Mouse (Mus musculus): ENCODE measurements around the gene Tldc2. TPM values are rescaled to one million over a fixed set of nuclear protein-coding genes. Genes with fewer than 3 reads are reported as not detected.

The Tldc2 gene
- polyA plus RNA-seq, 1 experiment from 2014 or later = not detected

DNA sequence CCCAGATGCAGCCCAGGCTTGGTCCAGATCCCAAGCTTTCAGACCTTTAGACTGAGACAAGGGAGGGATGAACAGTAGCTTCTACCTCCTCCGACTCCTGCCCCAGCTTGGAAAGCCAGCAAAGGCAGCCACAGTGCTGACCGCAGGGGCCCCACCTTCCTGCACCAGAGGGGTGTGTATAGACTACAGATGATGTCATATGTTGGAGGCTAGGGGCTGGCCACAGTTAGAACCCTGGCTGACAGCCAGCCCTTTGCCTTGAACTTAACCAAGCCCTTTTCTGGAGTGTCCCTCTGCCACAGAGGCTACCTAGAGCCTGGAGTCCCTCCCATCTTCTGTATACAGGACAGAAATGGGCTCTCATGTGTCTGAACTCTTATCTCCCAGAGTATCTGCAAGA, 15.3 kb upstream of the Tldc2 start:
- Histone ChIP-seq H3K36me3 (0 out of 2 replicates have a peak, but pooled peaks cover 5% of the 10 kb centered on the region), H3K4me1 (replicated peaks) (peaks cover 97% of the 10 kb centered on the region), H3K4me2 (peak overlapping the region; percentile 49), H3K27ac (ENCODE audit: poor library complexity, severe bottlenecking) (peak overlapping the region; percentile 95), H3K27me3 (replicated peaks) (no peaks in the 10 kb centered on the region), H3K9me3 (replicated peaks) (no peaks in the 10 kb centered on the region), H3K9ac (peak overlapping the region; percentile 69), H3K4me3 (peak overlapping the region; percentile 13; the same call in 1 of the 2 replicates)
- ATAC-seq (ENCODE audit: insufficient number of reproducible peaks, low FRiP score) = peak; percentile 70
- WGBS = 14% methylated on average over 2 of the region's 2 CpGs

GRCm38 (mm10) chr2:157072316-157072990, 14.4 kb upstream of the Tldc2 start:
- Histone ChIP-seq H3K9ac (no peak overlapping the region; the same call in 1 of the 2 replicates), H3K4me3 (no peak overlapping the region), H3K9me3 (replicated peaks) (no peaks in the 10 kb centered on the region), H3K27me3 (replicated peaks) (no peaks in the 10 kb centered on the region), H3K36me3 (0 out of 2 replicates have a peak, but pooled peaks cover 5% of the 10 kb centered on the region), H3K27ac (ENCODE audit: poor library complexity, severe bottlenecking) (peak overlapping the region; percentile 95), H3K4me1 (replicated peaks) (peaks cover 97% of the 10 kb centered on the region), H3K4me2 (no peak overlapping the region)
- no peak for ATAC-seq (ENCODE audit: insufficient number of reproducible peaks, low FRiP score)
- WGBS = 67% methylated on average over 9 of the region's 9 CpGs

DNA sequence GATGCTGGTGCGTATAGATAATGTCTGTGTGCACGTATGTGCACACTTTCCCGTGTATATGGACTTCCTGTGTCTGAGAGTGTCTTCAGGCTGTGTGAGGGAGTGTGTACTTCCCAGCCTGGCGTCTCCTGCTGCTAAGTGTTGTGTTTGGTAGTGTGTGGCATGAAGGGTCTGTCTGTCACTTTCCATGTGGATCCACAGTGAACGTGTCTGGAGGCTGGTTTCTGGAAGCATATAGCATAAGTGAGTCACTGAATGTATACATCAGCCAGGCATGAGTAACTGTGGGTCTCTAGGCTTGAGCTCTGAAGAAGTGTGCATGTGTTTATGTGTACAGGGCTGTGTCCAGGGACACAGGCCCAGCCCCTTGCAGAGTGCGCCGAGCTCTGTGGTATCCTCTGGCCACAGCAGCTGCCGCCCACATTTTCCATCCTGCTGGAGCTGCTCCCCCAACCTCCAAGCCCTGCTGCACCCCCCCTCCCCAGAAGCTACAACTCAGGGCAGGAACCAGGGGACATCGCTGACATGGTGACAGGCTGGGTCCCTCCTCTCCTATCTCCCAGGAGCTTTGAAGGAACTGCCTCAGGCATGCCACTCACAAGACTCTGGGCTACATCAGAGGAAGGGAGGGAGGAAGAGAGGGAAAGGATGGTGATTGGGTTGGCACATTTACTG, 13.3 kb upstream of the Tldc2 start:
- Histone ChIP-seq H3K4me2 (no peak overlapping the region), H3K9ac (0 out of 2 replicates have a peak overlapping the region, but pooled peaks have one; percentile 25), H3K27me3 (replicated peaks) (no peaks in the 10 kb centered on the region), H3K36me3 (0 out of 2 replicates have a peak, but pooled peaks cover 5% of the 10 kb centered on the region), H3K27ac (ENCODE audit: poor library complexity, severe bottlenecking) (peak overlapping the region; percentile 44), H3K4me1 (replicated peaks) (peaks cover 89% of the 10 kb centered on the region), H3K9me3 (replicated peaks) (no peaks in the 10 kb centered on the region), H3K4me3 (no peak overlapping the region)
- no peak for ATAC-seq (ENCODE audit: insufficient number of reproducible peaks, low FRiP score)
- 53% methylated on average over 9 of the region's 9 CpGs for WGBS

DNA sequence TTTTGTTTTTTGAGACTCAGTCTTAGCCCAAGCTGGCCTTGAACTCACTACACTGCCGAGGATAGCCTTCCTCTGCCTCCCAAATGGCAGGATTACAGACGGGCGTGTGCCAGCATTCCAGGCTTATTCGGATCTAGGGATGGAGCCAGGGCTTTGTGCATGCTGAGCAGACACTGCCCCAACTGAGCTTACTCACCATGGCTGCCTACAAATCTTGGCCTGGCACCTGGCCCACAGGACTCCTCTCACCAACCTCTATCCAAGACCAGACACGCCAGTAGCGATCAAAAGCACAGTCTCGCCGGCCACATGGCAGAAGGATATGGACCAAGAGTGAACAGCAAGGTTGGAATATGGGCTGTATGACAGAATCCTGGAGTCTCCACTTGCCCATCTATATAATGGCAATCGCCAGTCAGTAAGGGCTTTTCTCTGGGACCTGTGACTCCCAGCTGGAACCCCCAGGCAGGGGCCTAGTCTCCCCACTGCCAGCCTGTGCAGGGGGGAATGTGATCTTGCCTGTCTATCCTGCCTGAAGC, 12.6 kb upstream of the Tldc2 start:
- Histone ChIP-seq H3K4me3 (no peak overlapping the region), H3K27ac (ENCODE audit: poor library complexity, severe bottlenecking) (peak overlapping the region; percentile 44), H3K9me3 (replicated peaks) (no peaks in the 10 kb centered on the region), H3K36me3 (0 out of 2 replicates have a peak, but pooled peaks cover 5% of the 10 kb centered on the region), H3K9ac (0 out of 2 replicates have a peak overlapping the region, but pooled peaks have one; percentile 25), H3K4me2 (peak overlapping the region; percentile 3; the same call in 1 of the 2 replicates), H3K4me1 (replicated peaks) (peaks cover 82% of the 10 kb centered on the region), H3K27me3 (replicated peaks) (no peaks in the 10 kb centered on the region)
- WGBS = 78% methylated on average over 9 of the region's 9 CpGs
- no peak for ATAC-seq (ENCODE audit: insufficient number of reproducible peaks, low FRiP score)

DNA sequence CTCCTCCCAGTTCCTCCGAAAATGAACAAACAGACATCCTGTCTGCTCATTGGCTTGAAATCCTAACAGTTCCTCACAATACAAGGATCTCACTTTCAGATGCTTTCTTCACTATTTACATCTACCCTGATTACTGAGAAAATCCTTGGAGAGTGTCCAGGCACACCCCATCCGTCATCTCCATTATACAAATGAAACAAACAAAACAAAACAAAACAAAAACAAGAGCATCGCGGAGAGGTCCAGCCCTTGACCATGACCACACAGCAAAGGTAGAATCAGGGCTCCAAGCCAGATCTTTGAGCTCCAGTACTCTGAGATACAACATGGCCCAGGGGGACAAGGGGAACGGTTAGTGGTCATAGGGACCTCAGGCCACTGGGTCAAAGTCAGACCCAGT, 12.1 kb upstream of the Tldc2 start:
- Histone ChIP-seq H3K4me2 (peak overlapping the region; percentile 92; the same call in 1 of the 2 replicates), H3K4me1 (replicated peaks) (peaks cover 79% of the 10 kb centered on the region), H3K36me3 (0 out of 2 replicates have a peak, but pooled peaks cover 5% of the 10 kb centered on the region), H3K27me3 (replicated peaks) (no peaks in the 10 kb centered on the region), H3K9me3 (replicated peaks) (no peaks in the 10 kb centered on the region), H3K27ac (ENCODE audit: poor library complexity, severe bottlenecking) (no peak overlapping the region), H3K9ac (0 out of 2 replicates have a peak overlapping the region, but pooled peaks have one; percentile 95), H3K4me3 (no peak overlapping the region)
- ATAC-seq (ENCODE audit: insufficient number of reproducible peaks, low FRiP score) = no peak
- WGBS = 75% methylated on average over 5 of the region's 5 CpGs

- Histone ChIP-seq H3K4me2 (peak overlapping the region; percentile 92), H3K27ac (ENCODE audit: poor library complexity, severe bottlenecking) (peak overlapping the region; percentile 52), H3K4me3 (no peak overlapping the region), H3K4me1 (replicated peaks) (peaks cover 77% of the 10 kb centered on the region), H3K9me3 (replicated peaks) (no peaks in the 10 kb centered on the region), H3K9ac (peak overlapping the region; percentile 95; the same call in 1 of the 2 replicates), H3K36me3 (0 out of 2 replicates have a peak, but pooled peaks cover 5% of the 10 kb centered on the region), H3K27me3 (replicated peaks) (0 out of 2 replicates have a peak, but pooled peaks cover 1% of the 10 kb centered on the region)
- ATAC-seq (ENCODE audit: insufficient number of reproducible peaks, low FRiP score) = no peak
- WGBS = 84% methylated on average over 3 of the region's 3 CpGs
These were observed 11.6 kb upstream of the Tldc2 start for GRCm38 (mm10) chr2:157075226-157075625.

DNA sequence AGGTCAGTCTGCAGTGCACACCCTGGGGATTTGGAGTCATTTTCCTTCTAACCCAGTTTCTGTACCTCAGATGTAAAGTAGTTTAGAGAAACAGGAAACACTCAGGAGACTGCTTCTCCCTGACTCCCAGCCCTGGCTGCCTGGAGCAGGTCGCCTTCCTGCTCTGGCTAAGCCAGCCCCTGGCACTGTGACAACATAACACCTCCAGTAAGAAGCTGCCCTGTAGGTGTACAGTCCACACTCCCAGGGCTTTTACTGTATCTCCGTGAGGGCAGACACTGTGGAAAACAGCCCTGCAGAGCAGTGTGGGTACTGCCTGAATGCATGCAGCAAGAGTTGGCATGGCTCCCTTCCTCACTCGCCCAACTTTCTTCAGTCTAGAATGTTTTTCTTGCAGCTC, 11.2 kb upstream of the Tldc2 start:
- Histone ChIP-seq H3K27me3 (replicated peaks) (0 out of 2 replicates have a peak, but pooled peaks cover 4% of the 10 kb centered on the region), H3K9me3 (replicated peaks) (no peaks in the 10 kb centered on the region), H3K4me3 (no peak overlapping the region), H3K4me2 (peak overlapping the region; percentile 92), H3K36me3 (0 out of 2 replicates have a peak, but pooled peaks cover 5% of the 10 kb centered on the region), H3K27ac (ENCODE audit: poor library complexity, severe bottlenecking) (peak overlapping the region; percentile 52), H3K4me1 (replicated peaks) (peaks cover 72% of the 10 kb centered on the region), H3K9ac (peak overlapping the region; percentile 95; the same call in 1 of the 2 replicates)
- 42% methylated on average over 3 of the region's 3 CpGs for WGBS
- no peak for ATAC-seq (ENCODE audit: insufficient number of reproducible peaks, low FRiP score)

DNA sequence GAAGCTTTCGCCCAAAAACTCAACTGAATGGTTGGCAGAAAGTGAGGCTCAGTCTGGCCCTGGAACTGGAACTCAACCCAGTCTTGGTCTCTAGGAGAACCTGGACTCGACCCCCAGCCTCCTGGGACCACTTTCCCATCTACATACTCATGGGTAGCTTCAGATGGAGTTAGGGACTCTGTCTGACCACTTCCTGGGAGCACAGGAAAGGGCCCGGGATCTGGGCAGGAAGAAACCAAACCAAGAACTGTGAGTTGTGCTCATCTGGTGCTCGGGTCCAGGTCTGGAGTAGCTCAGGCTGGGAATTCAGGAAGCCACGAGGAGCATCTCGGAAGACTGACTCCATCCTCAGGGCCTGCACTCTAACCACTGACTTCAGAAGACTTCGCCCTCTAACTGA, 10.3 kb upstream of the Tldc2 start:
- H3K36me3 ChIP-seq = 0 out of 2 replicates have a peak, but pooled peaks cover 5% of the 10 kb centered on the region
- peak overlapping the region; percentile 76 for H3K4me3 ChIP-seq
- 74% methylated on average over 7 of the region's 7 CpGs for WGBS
- no peaks in the 10 kb centered on the region for H3K9me3 ChIP-seq (replicated peaks)
- H3K27me3 ChIP-seq (replicated peaks) = 0 out of 2 replicates have a peak, but pooled peaks cover 4% of the 10 kb centered on the region
- H3K27ac ChIP-seq (ENCODE audit: poor library complexity, severe bottlenecking) = no peak overlapping the region
- H3K4me2 ChIP-seq = peak overlapping the region; percentile 92
- peaks cover 63% of the 10 kb centered on the region for H3K4me1 ChIP-seq (replicated peaks)
- peak overlapping the region; percentile 95; the same call in 1 of the 2 replicates for H3K9ac ChIP-seq
- ATAC-seq (ENCODE audit: insufficient number of reproducible peaks, low FRiP score) = no peak

GRCm38 (mm10) chr2:157077160-157077559, 9.7 kb upstream of the Tldc2 start:
- Histone ChIP-seq H3K4me3 (peak overlapping the region; percentile 76), H3K4me2 (peak overlapping the region; percentile 92), H3K4me1 (replicated peaks) (peaks cover 63% of the 10 kb centered on the region), H3K27ac (ENCODE audit: poor library complexity, severe bottlenecking) (peak overlapping the region; percentile 91), H3K9me3 (replicated peaks) (no peaks in the 10 kb centered on the region), H3K9ac (peak overlapping the region; percentile 95), H3K27me3 (replicated peaks) (0 out of 2 replicates have a peak, but pooled peaks cover 4% of the 10 kb centered on the region), H3K36me3 (0 out of 2 replicates have a peak, but pooled peaks cover 5% of the 10 kb centered on the region)
- ATAC-seq (ENCODE audit: insufficient number of reproducible peaks, low FRiP score) = no peak
- 21% methylated on average over 5 of the region's 5 CpGs for WGBS

- H3K4me1 ChIP-seq (replicated peaks) = peaks cover 61% of the 10 kb centered on the region
- peak overlapping the region; percentile 76 for H3K4me3 ChIP-seq
- H3K27me3 ChIP-seq (replicated peaks) = 0 out of 2 replicates have a peak, but pooled peaks cover 4% of the 10 kb centered on the region
- 0 out of 2 replicates have a peak, but pooled peaks cover 5% of the 10 kb centered on the region for H3K36me3 ChIP-seq
- 0 out of 2 replicates have a peak, but pooled peaks have one; percentile 26 for ATAC-seq (ENCODE audit: insufficient number of reproducible peaks, low FRiP score)
- H3K9me3 ChIP-seq (replicated peaks) = no peaks in the 10 kb centered on the region
- H3K9ac ChIP-seq = peak overlapping the region; percentile 95
- WGBS = 4% methylated on average over 15 of the region's 15 CpGs
- peak overlapping the region; percentile 91 for H3K27ac ChIP-seq (ENCODE audit: poor library complexity, severe bottlenecking)
- H3K4me2 ChIP-seq = peak overlapping the region; percentile 92
These were observed 9.2 kb upstream of the Tldc2 start for GRCm38 (mm10) chr2:157077641-157078058.
